Mouse (Mus musculus) small intestine, adult 2 months (tissue): Measurements from ENCODE around the gene Fmo6.

ENCODE experiments used
- CTCF ChIP-seq: fragments of 200-500 bp; IDR thresholded peaks from 2 replicates; pipeline ENCODE4 v1.5.1; 2012; ENCODE audit warnings: low read depth, mild to moderate bottlenecking, control low read depth, inconsistent platforms, low read length, moderate library complexity, mixed read lengths; ENCODE audit not compliant: insufficient replicate concordance, insufficient read length; ENCODE audit errors: extremely low read depth
- POLR2A ChIP-seq: fragments of 200-500 bp; IDR thresholded peaks from 2 replicates; pipeline ENCODE4 v1.6.1; 2012; ENCODE audit warnings: low read depth, mild to moderate bottlenecking, control low read depth, inconsistent platforms, low read length, moderate library complexity

- TF ChIP-seq CTCF, result no peak
- TF ChIP-seq POLR2A, result no peak
Measured at GRCm38 (mm10) chr1:162932386-162932785, 4.9 kb downstream of the Fmo6 start.
